ENCODE assay signal across 8 mouse cellular contexts in genomic region chr9:89909131-89910010, GRCm38 (mm10). TPM values are rescaled to one million over a fixed set of nuclear protein-coding genes. Genes with fewer than 3 reads are reported as not detected.
DNase-seq lines count a peak whose midpoint lies in the region; ATAC-seq and TF ChIP-seq lines count a peak whose summit lies in the region.

Gene Rasgrf1, plus strand, starts transcription at chr9:89909908.

- H3K9ac ChIP-seq in heart, embryonic 14.5 days (ENCODE audit: low read length), result peak within 1 kb of the TSS; percentile 21; the same call in 1 of the 2 replicates
- H3K9ac ChIP-seq in stomach, postnatal 0 days (ENCODE audit: low read length), result no peak within 1 kb of the TSS

- H3K9me3 ChIP-seq in heart, embryonic 14.5 days (ENCODE audit: control insufficient read depth, low read length), result no peaks in the 10 kb centered on the region
- H3K9me3 ChIP-seq in midbrain, embryonic 10.5 days (replicated peaks), result no peaks in the 10 kb centered on the region
- H3K9me3 ChIP-seq in stomach, postnatal 0 days (ENCODE audit: control insufficient read depth, low read length), result no peaks in the 10 kb centered on the region

- H3K4me1 ChIP-seq in testis, adult 2 months (ENCODE audit: control insufficient read depth, insufficient read depth, low read length), result peaks cover 26% of the 10 kb centered on the region
- no peaks in the 10 kb centered on the region for H3K4me1 ChIP-seq in cortical plate, adult 2 months (ENCODE audit: control insufficient read depth, insufficient read depth, low read length)
- H3K4me1 ChIP-seq in heart, embryonic 14.5 days (ENCODE audit: control insufficient read depth in 2 of 2, insufficient read depth in 2 of 2, low read length in 2 of 2), result peaks cover 4 to 16% of the 10 kb centered on the region in 2 experiments; a peak in 3 of 4 replicates
- peaks cover 32% of the 10 kb centered on the region for H3K4me1 ChIP-seq in midbrain, embryonic 10.5 days
- H3K4me1 ChIP-seq in stomach, postnatal 0 days (replicated peaks; ENCODE audit: control insufficient read depth, insufficient read depth), result 0 out of 2 replicates have a peak, but pooled peaks cover 7% of the 10 kb centered on the region

- TF ChIP-seq EP300 in stomach, postnatal 0 days (optimal IDR thresholded peaks at IDR 0.05), result no peak

- H3K27me3 ChIP-seq in testis, adult 2 months (ENCODE audit: control insufficient read depth, insufficient read depth, low read length), result no peaks in the 10 kb centered on the region; the same call in 1 of the 2 replicates
- peaks cover 85% of the 10 kb centered on the region for H3K27me3 ChIP-seq in heart, embryonic 14.5 days (ENCODE audit: control insufficient read depth, insufficient read depth, low read length)
- H3K27me3 ChIP-seq in midbrain, embryonic 10.5 days (ENCODE audit: low read depth, poor library complexity, severe bottlenecking), result peaks cover 94% of the 10 kb centered on the region
- peaks cover 26% of the 10 kb centered on the region; the same call in 1 of the 2 replicates for H3K27me3 ChIP-seq in stomach, postnatal 0 days (ENCODE audit: control insufficient read depth, insufficient read depth, low read length)

- peak within 1 kb of the TSS; percentile 95 for H3K4me2 ChIP-seq in heart, embryonic 14.5 days (ENCODE audit: low read length)
- peak within 1 kb of the TSS; percentile 83 for H3K4me2 ChIP-seq in stomach, postnatal 0 days (replicated peaks; ENCODE audit: low read depth)

- ATAC-seq in heart, embryonic 14.5 days (ENCODE audit: insufficient number of reproducible peaks, insufficient read depth, low FRiP score, low read depth), result no peak
- peak; percentile 59; the same call in 1 of the 2 replicates for ATAC-seq in stomach, postnatal 0 days (ENCODE audit: low FRiP score, low TSS enrichment)

- H3K4me3 ChIP-seq in testis, adult 2 months (ENCODE audit: control insufficient read depth, low read depth, low read length), result peak within 1 kb of the TSS; percentile 69
- H3K4me3 ChIP-seq in cortical plate, adult 2 months (ENCODE audit: insufficient read depth, low read length), result peak within 1 kb of the TSS; percentile 85
- H3K4me3 ChIP-seq in heart, embryonic 14.5 days (ENCODE audit: control insufficient read depth in 1 of 2, insufficient read depth in 1 of 2, low read depth in 1 of 2, low read length in 2 of 2), result peak within 1 kb of the TSS; percentile 44 to 46
- H3K4me3 ChIP-seq in midbrain, embryonic 10.5 days, result peak within 1 kb of the TSS; percentile 61
- H3K4me3 ChIP-seq in stomach, postnatal 0 days (ENCODE audit: low read depth, low read length), result peak within 1 kb of the TSS; percentile 46

- no peak for TF ChIP-seq POLR2A in testis, adult 2 months (IDR thresholded peaks at IDR 0.05; ENCODE audit: control insufficient read depth, low read depth, low read length)
- peak; percentile 88 for TF ChIP-seq POLR2A in cortical plate, adult 2 months (IDR thresholded peaks at IDR 0.05; ENCODE audit: extremely low read depth, insufficient read depth, low read length)

- DNase-seq in testis, postnatal 14 days (ENCODE audit: low spot score), result no peak
- DNase-seq in left cerebral cortex, adult 18-20 months (ENCODE audit: low spot score in 2 of 2), result peak; percentile 65 to 74
- DNase-seq in midbrain, embryonic 10.5 days (ENCODE audit: low spot score), result peak; percentile 77
- peak; percentile 61 for DNase-seq in stomach, postnatal 0 days (ENCODE audit: low spot score)
- DNase-seq in thymus, postnatal 14 days, result no peak

- TF ChIP-seq CTCF in testis, adult 2 months (IDR thresholded peaks at IDR 0.05; ENCODE audit: control insufficient read depth, insufficient read depth, insufficient replicate concordance, low read depth, low read length), result no peak
- TF ChIP-seq CTCF in cortical plate, adult 2 months (IDR thresholded peaks at IDR 0.05; ENCODE audit: extremely low read depth, insufficient read depth, low read length), result no peak
- no peak for TF ChIP-seq CTCF in stomach, postnatal 0 days (IDR thresholded peaks at IDR 0.05; ENCODE audit: low read depth)

- WGBS in heart, embryonic 14.5 days, result under 1% methylated on average over 59 of the region's 64 CpGs
- under 1% methylated on average over 64 of the region's 64 CpGs for WGBS in midbrain, embryonic 10.5 days
- WGBS in stomach, postnatal 0 days, result 1% methylated on average over 58 of the region's 64 CpGs

- no peaks in the 10 kb centered on the region for H3K36me3 ChIP-seq in testis, adult 2 months (ENCODE audit: control insufficient read depth, insufficient read depth, low read length)
- H3K36me3 ChIP-seq in heart, embryonic 14.5 days (ENCODE audit: control insufficient read depth, insufficient read depth, low read length), result no peaks in the 10 kb centered on the region
- no peaks in the 10 kb centered on the region for H3K36me3 ChIP-seq in midbrain, embryonic 10.5 days
- H3K36me3 ChIP-seq in stomach, postnatal 0 days (ENCODE audit: control insufficient read depth, insufficient read depth, low read length), result no peaks in the 10 kb centered on the region

- H3K27ac ChIP-seq in testis, adult 2 months (ENCODE audit: control insufficient read depth, insufficient read depth, low read depth, low read length), result no peak within 1 kb of the TSS
- H3K27ac ChIP-seq in cortical plate, adult 2 months (ENCODE audit: insufficient read depth, low read length), result peak within 1 kb of the TSS; percentile 51
- H3K27ac ChIP-seq in heart, embryonic 14.5 days (replicated peaks in 1 of 2; ENCODE audit: control insufficient read depth in 1 of 2, insufficient read depth in 1 of 2, low read depth in 2 of 2, low read length in 2 of 2), result no peak within 1 kb of the TSS
- no peak within 1 kb of the TSS for H3K27ac ChIP-seq in midbrain, embryonic 10.5 days (replicated peaks)
- H3K27ac ChIP-seq in stomach, postnatal 0 days (replicated peaks), result no peak within 1 kb of the TSS

RNA-seq across cellular contexts. Expression of gene Rasgrf1, which starts in this region (rescaled TPM):
- polyA plus RNA-seq in testis, adult 2 months (2012; rRNA removed), result 3.8 and 4.7 TPM in 2 replicates
- polyA plus RNA-seq in cortical plate, adult 2 months (2012; rRNA removed), result 124 and 142 TPM in 2 replicates
- polyA plus RNA-seq in heart, embryonic 14.5 days (2014; fragmentation: Nextera tagmentation; extraction: Ambion mirVana), result 0.08 and 0.11 TPM in 2 replicates
- total RNA-seq in left cerebral cortex, adult 18-20 months (2021), result 100 to 1,000 TPM; 292 to 328 TPM
- 0.02 and 0.06 TPM in 2 replicates for polyA plus RNA-seq in midbrain, embryonic 10.5 days (2016; fragmentation: Nextera tagmentation; extraction: Ambion mirVana)
- polyA plus RNA-seq in stomach, postnatal 0 days (2015; fragmentation: Nextera tagmentation; extraction: Ambion mirVana), result 0.13 and 0.22 TPM in 2 replicates

Comparison
In these comparisons a context has a peak if more than half of its experiments do, and no peak if none do; other contexts are left out.
1. RNA of gene Rasgrf1 (polyA plus RNA-seq): 124 to 142 TPM in cortical plate, adult 2 months; 3.8 to 4.7 TPM in testis, adult 2 months, 0.13 to 0.22 TPM in stomach, postnatal 0 days, 0.08 to 0.11 TPM in heart, embryonic 14.5 days and 0.02 to 0.06 TPM in midbrain, embryonic 10.5 days; every median in the first group is over 10 times any median in the second.
2. Peak in DNase-seq and H3K4me3 ChIP-seq in midbrain, embryonic 10.5 days; RNA of the gene not detected or under 1 TPM.
3. Peak in DNase-seq, ATAC-seq, H3K4me3 ChIP-seq and H3K4me2 ChIP-seq in stomach, postnatal 0 days; RNA of the gene not detected or under 1 TPM.
4. DNase-seq: peak in left cerebral cortex, adult 18-20 months (2 of 2); none in testis, postnatal 14 days (single experiment) and thymus, postnatal 14 days (single experiment).
5. Peak in every context shown above with its lines, with median percentiles within 50 percentile points of each other: H3K4me3 ChIP-seq.